Mouse (Mus musculus): ENCODE results near the gene Synj1. TPM values are rescaled to one million over a fixed set of nuclear protein-coding genes. Genes with fewer than 3 reads are reported as not detected.

The Synj1 gene
- total and polyA plus RNA-seq, 3 experiments = 4.6 to 20.7 (median 8.1) TPM

DNA sequence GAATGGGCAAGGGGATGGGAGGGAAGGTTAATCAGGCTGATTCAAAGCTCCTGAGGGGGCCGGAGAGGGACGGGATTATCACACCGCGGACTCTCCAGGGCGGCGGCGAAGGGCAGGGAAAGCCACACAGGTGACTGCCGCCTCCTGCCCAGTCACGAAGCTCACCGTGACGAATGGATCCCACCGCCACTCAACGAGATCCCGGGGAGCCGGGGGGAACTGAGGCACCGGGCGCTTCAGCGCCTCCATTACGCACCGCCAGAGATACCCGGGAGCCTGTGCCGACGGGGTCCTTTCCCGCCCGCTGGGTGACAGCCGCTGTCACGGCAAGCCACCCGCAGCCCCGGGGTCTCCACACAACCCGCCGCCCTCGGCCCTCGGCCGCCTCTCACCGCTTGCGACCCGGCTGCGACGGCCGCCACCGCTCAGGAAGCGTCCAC is 507 bp downstream of the Synj1 start:
- peak overlapping the region; percentile 79 to 90 (median 85) for H3K4me3 ChIP-seq (replicated peaks in 1 of 3; ENCODE audit: low read depth in 2 of 3, low read length in 2 of 3, poor library complexity in 1 of 3)
- H3K4me2 ChIP-seq (ENCODE audit: insufficient read depth, low read depth, poor library complexity, severe bottlenecking) = peak overlapping the region; percentile 77
- no peaks in the 10 kb centered on the region for H3K9me3 ChIP-seq (replicated peaks; ENCODE audit: low read length)
- peaks cover 0 to 20% of the 10 kb centered on the region in 2 experiments; a peak in 2 of 4 replicates for H3K4me1 ChIP-seq (ENCODE audit: control insufficient read depth in 1 of 2, insufficient read depth in 2 of 2)
- TF ChIP-seq POLR2A (IDR thresholded peaks at IDR 0.05; ENCODE audit: low read depth, low read length) (no peak), UBTF (IDR thresholded peaks at IDR 0.05; ENCODE audit: low read depth, low read length) (peak; percentile 70; the same call in 1 of the 2 replicates), EP300 (IDR thresholded peaks at IDR 0.05; ENCODE audit: low read length) (no peak), MAZ (IDR thresholded peaks at IDR 0.05; ENCODE audit: low read depth, low read length) (peak; percentile 6; the same call in 1 of the 2 replicates)
- dilution Hi-C loops (cut with MboI; ENCODE audit: extremely low pct_ligation_motif_present, extremely low pct_unique_long_range_greater_than_20kb, low sequenced_read_pairs) (no loop called here), in situ Hi-C loops (cut with MboI; ENCODE audit: low pct_ligation_motif_present, low pct_unique_long_range_greater_than_20kb, low sequenced_read_pairs) (no loop called here)
- DNase-seq (ENCODE audit: extremely low read depth) = peak; percentile 37
- H3K9ac ChIP-seq (ENCODE audit: insufficient read depth, low read depth) = peak overlapping the region; percentile 77
- H3K27me3 ChIP-seq (replicated peaks) = no peaks in the 10 kb centered on the region
- H3K36me3 ChIP-seq (replicated peaks in 1 of 2; ENCODE audit: control insufficient read depth in 1 of 2, insufficient read depth in 1 of 2, low read length in 1 of 2) = peaks cover 11 to 35% of the 10 kb centered on the region in 2 experiments
- peak overlapping the region; percentile 3; the same call in 1 of the 2 replicates for H3K27ac ChIP-seq (ENCODE audit: insufficient read depth, low read depth)
- H3K79me2 ChIP-seq (replicated peaks; ENCODE audit: control insufficient read depth, extremely low read depth, insufficient read depth, poor library complexity, severe bottlenecking) = no peaks in the 10 kb centered on the region

DNA sequence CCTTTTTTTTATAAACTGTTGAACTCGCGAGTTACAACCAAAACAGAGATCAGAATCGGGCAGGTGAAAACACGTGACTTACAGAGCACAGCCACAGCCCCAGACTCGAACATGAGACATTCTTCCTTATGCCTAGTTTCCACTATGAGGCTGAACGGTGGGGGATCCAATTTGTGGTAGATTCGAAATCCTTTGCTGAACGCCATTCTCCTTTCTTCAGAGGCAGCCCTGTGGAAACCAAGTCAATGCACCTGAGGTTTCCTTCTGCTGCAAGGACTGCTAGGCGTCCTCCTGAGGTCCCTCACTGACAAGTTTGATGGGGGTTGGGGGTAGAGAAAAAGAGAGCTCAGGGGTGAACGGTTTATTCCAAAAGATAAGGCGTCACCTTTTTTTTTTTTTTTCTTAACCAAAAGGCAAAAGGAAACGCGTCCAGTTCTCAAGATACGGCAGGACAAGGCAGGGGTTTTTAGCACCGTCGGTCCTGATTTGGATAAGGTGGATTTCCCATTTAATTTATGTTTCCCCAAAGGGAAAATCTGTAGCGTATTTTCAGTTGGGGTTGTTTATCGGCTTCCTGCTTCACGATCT is 1.1 kb downstream of the Synj1 start:
- H3K79me2 ChIP-seq (replicated peaks; ENCODE audit: control insufficient read depth, extremely low read depth, insufficient read depth, poor library complexity, severe bottlenecking) = no peaks in the 10 kb centered on the region
- peak; percentile 21 for DNase-seq (ENCODE audit: extremely low read depth)
- no peaks in the 10 kb centered on the region for H3K27me3 ChIP-seq (replicated peaks)
- H3K27ac ChIP-seq (ENCODE audit: insufficient read depth, low read depth) = no peak overlapping the region
- H3K4me1 ChIP-seq (ENCODE audit: control insufficient read depth in 1 of 2, insufficient read depth in 2 of 2) = peaks cover 0 to 20% of the 10 kb centered on the region in 2 experiments; a peak in 2 of 4 replicates
- H3K9ac ChIP-seq (ENCODE audit: insufficient read depth, low read depth) = peak overlapping the region; percentile 77
- peak overlapping the region; percentile 77 for H3K4me2 ChIP-seq (ENCODE audit: insufficient read depth, low read depth, poor library complexity, severe bottlenecking)
- peaks cover 7 to 32% of the 10 kb centered on the region in 2 experiments for H3K36me3 ChIP-seq (replicated peaks in 1 of 2; ENCODE audit: control insufficient read depth in 1 of 2, insufficient read depth in 1 of 2, low read length in 1 of 2)
- no peaks in the 10 kb centered on the region for H3K9me3 ChIP-seq (replicated peaks; ENCODE audit: low read length)
- dilution Hi-C loops (cut with MboI; ENCODE audit: extremely low pct_ligation_motif_present, extremely low pct_unique_long_range_greater_than_20kb, low sequenced_read_pairs) (no loop called here), in situ Hi-C loops (cut with MboI; ENCODE audit: low pct_ligation_motif_present, low pct_unique_long_range_greater_than_20kb, low sequenced_read_pairs) (no loop called here)
- peak overlapping the region; percentile 79 to 90 (median 85) for H3K4me3 ChIP-seq (replicated peaks in 1 of 3; ENCODE audit: low read depth in 2 of 3, low read length in 2 of 3, poor library complexity in 1 of 3)
- TF ChIP-seq JUND (conservative IDR thresholded peaks at IDR 0.05; ENCODE audit: low read depth, low read length) (no peak), EP300 (IDR thresholded peaks at IDR 0.05; ENCODE audit: low read length) (no peak), CHD1 (IDR thresholded peaks at IDR 0.05; ENCODE audit: low read depth, low read length) (no peak), MAX (IDR thresholded peaks at IDR 0.05; ENCODE audit: low read length) (peak; percentile 84), MAZ (IDR thresholded peaks at IDR 0.05; ENCODE audit: low read depth, low read length) (no peak), NELFE (IDR thresholded peaks at IDR 0.05; ENCODE audit: low read depth, low read length) (no peak), GABPA (IDR thresholded peaks at IDR 0.05; ENCODE audit: insufficient replicate concordance, low read depth, low read length) (no peak), POLR2AphosphoS2 (IDR thresholded peaks at IDR 0.05; ENCODE audit: low read depth, low read length) (no peak), E2F4 (IDR thresholded peaks at IDR 0.05; ENCODE audit: insufficient replicate concordance, low read depth, low read length) (no peak), TCF12 (IDR thresholded peaks at IDR 0.05; ENCODE audit: low read depth, low read length) (no peak), USF2 (conservative IDR thresholded peaks at IDR 0.05; ENCODE audit: low read depth, low read length) (peak; percentile 47; the same call in 1 of the 2 replicates), ZC3H11A (IDR thresholded peaks at IDR 0.05; ENCODE audit: low read depth, low read length) (no peak), RAD21 (IDR thresholded peaks at IDR 0.05; ENCODE audit: low read depth, low read length) (no peak), TBP (conservative IDR thresholded peaks at IDR 0.05; ENCODE audit: low read depth, low read length) (no peak), KAT2A (IDR thresholded peaks at IDR 0.05; ENCODE audit: insufficient replicate concordance, low read length) (no peak), SMC3 (IDR thresholded peaks at IDR 0.05; ENCODE audit: low read depth, low read length) (no peak), RCOR1 (conservative IDR thresholded peaks at IDR 0.05; ENCODE audit: low read depth, low read length) (no peak), IRF4 (IDR thresholded peaks at IDR 0.05; ENCODE audit: low read depth, low read length) (no peak), ETS1 (conservative IDR thresholded peaks at IDR 0.05; ENCODE audit: low read depth, low read length) (no peak), JUN (IDR thresholded peaks at IDR 0.05; ENCODE audit: insufficient read depth, low read depth, low read length) (no peak), ZMIZ1 (IDR thresholded peaks at IDR 0.05; ENCODE audit: low read depth, low read length) (no peak), MXI1 (IDR thresholded peaks at IDR 0.05; ENCODE audit: low read depth, low read length) (no peak; the same call in 1 of the 2 replicates), CTCF (conservative IDR thresholded peaks at IDR 0.05 in 1 of 2, IDR thresholded peaks at IDR 0.05 in 1 of 2; ENCODE audit: low read depth in 2 of 2, low read length in 2 of 2) (no peak), CHD2 (IDR thresholded peaks at IDR 0.05; ENCODE audit: low read length) (no peak; the same call in 1 of the 2 replicates), MEF2A (IDR thresholded peaks at IDR 0.05; ENCODE audit: borderline replicate concordance, low read depth, low read length) (no peak), POLR2A (IDR thresholded peaks at IDR 0.05; ENCODE audit: low read depth, low read length) (no peak), ZKSCAN1 (IDR thresholded peaks at IDR 0.05; ENCODE audit: borderline replicate concordance, low read depth, low read length) (no peak), ZNF384 (IDR thresholded peaks at IDR 0.05; ENCODE audit: low read depth, low read length) (peak; percentile 70), UBTF (IDR thresholded peaks at IDR 0.05; ENCODE audit: low read depth, low read length) (no peak), SIN3A (IDR thresholded peaks at IDR 0.05; ENCODE audit: low read length) (peak; percentile 10; the same call in 1 of the 2 replicates), MAFK (IDR thresholded peaks at IDR 0.05; ENCODE audit: insufficient replicate concordance, low read length) (no peak)
